Mouse (Mus musculus): ENCODE data around the gene Rnaseh1.

- no peak for TF ChIP-seq CTCF (IDR thresholded peaks at IDR 0.05; ENCODE audit: borderline replicate concordance, insufficient read depth, low read length)
- TF ChIP-seq POLR2A (IDR thresholded peaks at IDR 0.05; ENCODE audit: low read depth, low read length) = no peak
These were observed 17.3 kb downstream of the Rnaseh1 start for GRCm38 (mm10) chr12:28666734-28667133.

Measured in embryonic fibroblast, embryonic 13.5 days (primary cell).